Mouse (Mus musculus) neural tube, embryonic 11.5 days (tissue): ENCODE data around the gene Lsamp. TPM values are rescaled to one million over a fixed set of nuclear protein-coding genes. Genes with fewer than 3 reads are reported as not detected.

Experiments
- ATAC-seq: fragments of 200-750 bp; cut with Nextera tagmentation; 2 replicates; pipeline ENCODE4 v1.8.0; 2017; ENCODE audit warnings: moderate number of reproducible peaks, mild to moderate bottlenecking, moderate TSS enrichment, moderate library complexity; ENCODE audit not compliant: insufficient read depth, low FRiP score, low TSS enrichment
- DNase-seq: peaks from one replicate; pipeline ENCODE4 v3.0.0-alpha.2; 2015; ENCODE audit warnings: low spot score
- H3K27ac ChIP-seq: fragments of 300-500 bp; sonication (generic); 2 replicates; pipeline ENCODE4 v1.5.1; 2014; ENCODE audit warnings: low read depth, mild to moderate bottlenecking, low read length
- H3K27me3 ChIP-seq: fragments of 300-500 bp; sonication (generic); 2 replicates; pipeline ENCODE4 v1.6.1; 2014; ENCODE audit warnings: mild to moderate bottlenecking, low read length, mixed read lengths; ENCODE audit not compliant: control insufficient read depth, insufficient read depth
- H3K36me3 ChIP-seq: fragments of 300-500 bp; sonication (generic); 2 replicates; pipeline ENCODE4 v1.6.1; 2014; ENCODE audit warnings: mild to moderate bottlenecking, low read length, moderate library complexity, mixed read lengths; ENCODE audit not compliant: control insufficient read depth, insufficient read depth
- H3K4me1 ChIP-seq: fragments of 300-500 bp; sonication (generic); 2 replicates; pipeline ENCODE4 v1.6.1; 2014; ENCODE audit warnings: low read length, mixed read lengths; ENCODE audit not compliant: control insufficient read depth, insufficient read depth
- H3K4me2 ChIP-seq: fragments of 300-500 bp; sonication (generic); 2 replicates; pipeline ENCODE4 v1.6.1; 2014; ENCODE audit warnings: low read depth, mild to moderate bottlenecking, moderate library complexity
- H3K4me3 ChIP-seq: fragments of 300-500 bp; sonication (generic); 2 replicates; pipeline ENCODE4 v1.5.1; 2014; ENCODE audit warnings: low read depth, low read length
- H3K9ac ChIP-seq: fragments of 300-500 bp; sonication (generic); 2 replicates; pipeline ENCODE4 v1.6.1; 2014; ENCODE audit warnings: mild to moderate bottlenecking, low read length
- H3K9me3 ChIP-seq: fragments of 300-500 bp; sonication (generic); 2 replicates; pipeline ENCODE4 v1.6.1; 2016; ENCODE audit warnings: low read length; ENCODE audit not compliant: control insufficient read depth
- WGBS: fragments of 180-500 bp; shearing (Covaris S2); extraction: QIAGEN DNeasy Blood & Tissue Kit; methylation state at CpG from one replicate; pipeline ENCODE4 v1.1.7; 2014; 5-methylcytosine and 5-hydroxymethylcytosine counted together
- polyA plus RNA-seq: library from polyadenylated mRNA; unstranded; fragments of >200 nt; fragmentation: Nextera tagmentation; extraction: Ambion mirVana; gene quantifications from 2 replicates; pipeline ENCODE4 v1.2.1, GENCODE M21; 2014

Gene Lsamp
- polyA plus RNA-seq, 1 experiment from 2014 or later: 12.6 TPM

GRCm38 (mm10) chr16:41701790-41702428 lies 1717.7 kb downstream of the Lsamp start:
- Histone ChIP-seq H3K4me3 (no peak overlapping the region), H3K36me3 (no peaks in the 10 kb centered on the region), H3K4me1 (no peaks in the 10 kb centered on the region), H3K9me3 (no peaks in the 10 kb centered on the region), H3K9ac (no peak overlapping the region), H3K27me3 (no peaks in the 10 kb centered on the region), H3K4me2 (no peak overlapping the region), H3K27ac (no peak overlapping the region)
- WGBS: 88% methylated on average over 5 of the region's 5 CpGs
- DNase-seq (no peak), ATAC-seq (no peak)

- Histone ChIP-seq H3K4me2 (no peak overlapping the region), H3K9me3 (no peaks in the 10 kb centered on the region), H3K4me1 (no peaks in the 10 kb centered on the region), H3K36me3 (no peaks in the 10 kb centered on the region), H3K9ac (no peak overlapping the region), H3K27me3 (no peaks in the 10 kb centered on the region), H3K27ac (no peak overlapping the region), H3K4me3 (no peak overlapping the region)
- DNase-seq: no peak
- WGBS: 82% methylated on average over 9 of the region's 9 CpGs
- ATAC-seq: no peak
These were observed 1744.9 kb downstream of the Lsamp start for GRCm38 (mm10) chr16:41728900-41729585.

- ATAC-seq: no peak
- H3K9me3 ChIP-seq: no peaks in the 10 kb centered on the region
- H3K27ac ChIP-seq: no peak overlapping the region
- 89% methylated on average over 1 of the region's 1 CpGs for WGBS
- H3K36me3 ChIP-seq: no peaks in the 10 kb centered on the region
- H3K27me3 ChIP-seq: no peaks in the 10 kb centered on the region
- no peak for DNase-seq
- H3K9ac ChIP-seq: no peak overlapping the region
- no peak overlapping the region for H3K4me3 ChIP-seq
- no peak overlapping the region for H3K4me2 ChIP-seq
- H3K4me1 ChIP-seq: no peaks in the 10 kb centered on the region
These were observed 1745.8 kb downstream of the Lsamp start for GRCm38 (mm10) chr16:41729911-41730310.

- 63% methylated on average over 4 of the region's 4 CpGs for WGBS
- no peaks in the 10 kb centered on the region for H3K9me3 ChIP-seq
- H3K27me3 ChIP-seq: no peaks in the 10 kb centered on the region
- ATAC-seq (no peak), DNase-seq (peak; percentile 10)
- H3K4me3 ChIP-seq: no peak overlapping the region
- H3K4me2 ChIP-seq: no peak overlapping the region
- no peak overlapping the region for H3K9ac ChIP-seq
- H3K27ac ChIP-seq: no peak overlapping the region
- H3K4me1 ChIP-seq: no peaks in the 10 kb centered on the region
- no peaks in the 10 kb centered on the region for H3K36me3 ChIP-seq
These were observed 1760.9 kb downstream of the Lsamp start for GRCm38 (mm10) chr16:41745037-41745436.

GRCm38 (mm10) chr16:41746235-41746911 lies 1762.2 kb downstream of the Lsamp start:
- H3K4me2 ChIP-seq: no peak overlapping the region
- H3K4me3 ChIP-seq: no peak overlapping the region
- no peaks in the 10 kb centered on the region for H3K9me3 ChIP-seq
- H3K4me1 ChIP-seq: no peaks in the 10 kb centered on the region
- H3K27ac ChIP-seq: no peak overlapping the region
- no peaks in the 10 kb centered on the region for H3K36me3 ChIP-seq
- H3K9ac ChIP-seq: no peak overlapping the region
- H3K27me3 ChIP-seq: no peaks in the 10 kb centered on the region
- no peak for DNase-seq
- WGBS: 91% methylated on average over 11 of the region's 11 CpGs
- no peak for ATAC-seq

GRCm38 (mm10) chr16:41747874-41748273 lies 1763.7 kb downstream of the Lsamp start:
- no peaks in the 10 kb centered on the region for H3K27me3 ChIP-seq
- no peak overlapping the region for H3K9ac ChIP-seq
- WGBS: 88% methylated on average over 2 of the region's 2 CpGs
- H3K4me2 ChIP-seq: no peak overlapping the region
- no peaks in the 10 kb centered on the region for H3K9me3 ChIP-seq
- H3K27ac ChIP-seq: no peak overlapping the region
- no peak for ATAC-seq
- no peaks in the 10 kb centered on the region for H3K4me1 ChIP-seq
- H3K4me3 ChIP-seq: no peak overlapping the region
- DNase-seq: no peak
- no peaks in the 10 kb centered on the region for H3K36me3 ChIP-seq

- Histone ChIP-seq H3K4me2 (no peak overlapping the region), H3K36me3 (no peaks in the 10 kb centered on the region), H3K9ac (no peak overlapping the region), H3K4me1 (no peaks in the 10 kb centered on the region), H3K9me3 (no peaks in the 10 kb centered on the region), H3K27ac (no peak overlapping the region), H3K27me3 (no peaks in the 10 kb centered on the region), H3K4me3 (no peak overlapping the region)
- DNase-seq: no peak
- WGBS: 88% methylated on average over 2 of the region's 2 CpGs
- no peak for ATAC-seq
These were observed 1764.6 kb downstream of the Lsamp start for GRCm38 (mm10) chr16:41748759-41749158.

- no peaks in the 10 kb centered on the region for H3K27me3 ChIP-seq
- no peaks in the 10 kb centered on the region for H3K4me1 ChIP-seq
- H3K4me3 ChIP-seq: no peak overlapping the region
- H3K27ac ChIP-seq: no peak overlapping the region
- H3K9ac ChIP-seq: no peak overlapping the region
- 85% methylated on average over 6 of the region's 6 CpGs for WGBS
- ATAC-seq (no peak), DNase-seq (no peak)
- H3K4me2 ChIP-seq: no peak overlapping the region
- no peaks in the 10 kb centered on the region for H3K36me3 ChIP-seq
- H3K9me3 ChIP-seq: no peaks in the 10 kb centered on the region
These were observed 1780.1 kb downstream of the Lsamp start for GRCm38 (mm10) chr16:41764285-41764684.
